Mouse (Mus musculus) adrenal gland, postnatal 25 days (tissue): Measurements from ENCODE around the gene Glo1. TPM values are rescaled to one million over a fixed set of nuclear protein-coding genes. Genes with fewer than 3 reads are reported as not detected.

ENCODE experiments used
- DNase-seq: peaks from one replicate; pipeline ENCODE4 v3.0.0; 2021; ENCODE audit warnings: mixed read lengths
- total RNA-seq: library from RNA; stranded (reverse); gene quantifications from 2 replicates; pipeline ENCODE4 v1.2.3, GENCODE M21; 2021

Gene Glo1
- total RNA-seq, 1 experiment from 2014 or later = 142 TPM

DNA sequence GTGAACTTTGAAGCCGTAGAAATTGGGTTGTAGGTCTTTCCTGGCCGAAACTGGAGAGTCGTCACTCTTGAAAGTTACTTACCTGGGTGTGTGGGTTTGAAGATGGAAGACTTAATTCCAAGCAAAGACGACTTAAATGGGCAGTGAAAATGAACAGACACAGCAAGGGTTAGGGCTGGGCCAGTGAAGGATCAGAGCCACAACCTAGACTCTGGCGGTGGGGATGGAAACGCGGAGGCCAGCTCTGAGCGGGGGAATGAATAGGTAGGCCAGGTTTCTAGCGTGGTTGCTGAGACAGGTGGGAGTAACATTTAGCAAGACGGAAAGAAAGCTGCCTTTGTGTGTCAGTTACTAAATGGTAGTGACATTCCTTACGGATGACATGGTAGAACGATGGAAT lies 49.7 kb downstream of the Glo1 start:
- no peak for DNase-seq

- peak; percentile 92 for DNase-seq
Measured at GRCm38 (mm10) chr17:30575941-30576773, 50.5 kb downstream of the Glo1 start, which contains the start of gene Btbd9. Btbd9 (minus strand) TSS chr17:30576488.

DNA sequence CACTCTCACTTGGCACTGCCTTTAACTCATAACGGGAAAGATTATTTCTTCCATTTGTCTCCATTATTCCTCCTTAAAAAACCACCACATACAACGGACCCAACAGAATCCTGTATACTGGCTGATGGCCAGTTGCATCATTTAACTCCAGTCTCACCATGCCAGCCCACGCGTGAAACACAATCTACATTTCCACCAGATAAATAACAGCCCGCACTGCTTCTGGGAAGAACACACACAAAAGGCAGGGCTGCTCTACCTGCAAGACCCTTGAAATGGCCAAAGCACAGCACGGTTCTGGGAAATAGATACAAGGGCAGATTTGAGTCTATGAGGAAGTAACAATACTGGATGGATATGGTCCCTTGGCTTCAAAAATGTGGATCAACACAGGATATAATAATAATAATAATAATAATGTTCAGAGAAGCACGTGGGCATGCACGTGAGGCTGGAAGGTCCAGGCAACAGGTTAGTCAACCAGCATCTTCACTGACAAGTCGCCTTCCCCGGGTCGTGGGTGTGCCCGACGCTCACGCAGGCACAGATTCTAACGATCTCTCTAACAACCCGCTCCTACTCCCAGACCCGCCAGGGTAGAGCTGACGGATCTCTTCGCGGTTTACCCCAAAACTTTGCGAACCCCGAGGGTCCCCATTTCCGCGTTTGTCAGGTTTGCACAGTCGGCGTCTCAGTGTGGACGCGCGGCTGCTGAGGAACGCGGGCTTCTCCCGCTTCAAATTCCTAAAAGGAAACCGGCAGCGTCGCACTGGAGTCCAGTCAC lies 51.4 kb downstream of the Glo1 start:
- DNase-seq = no peak

DNA sequence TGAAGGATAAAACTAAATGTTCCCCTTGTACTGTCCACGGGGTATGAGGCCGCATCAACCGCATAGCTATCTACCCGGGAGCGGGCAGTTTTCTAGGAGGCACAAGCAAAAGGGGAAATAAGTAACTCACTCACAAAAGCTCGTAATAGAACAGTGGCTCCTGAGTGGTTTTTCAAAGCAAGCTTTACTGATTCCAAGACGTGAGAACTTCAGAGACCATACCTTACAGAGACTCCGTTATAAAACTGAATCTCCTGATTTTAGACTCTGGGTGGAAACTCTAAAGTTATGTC lies 51.9 kb downstream of the Glo1 start:
- no peak for DNase-seq

- DNase-seq = no peak
Measured at GRCm38 (mm10) chr17:30573990-30574782, 52.5 kb downstream of the Glo1 start.

- no peak for DNase-seq
Measured at GRCm38 (mm10) chr17:30570971-30571370, 55.7 kb downstream of the Glo1 start.

- DNase-seq = peak; percentile 67
Measured at GRCm38 (mm10) chr17:30570173-30570572, 56.5 kb downstream of the Glo1 start.

DNA sequence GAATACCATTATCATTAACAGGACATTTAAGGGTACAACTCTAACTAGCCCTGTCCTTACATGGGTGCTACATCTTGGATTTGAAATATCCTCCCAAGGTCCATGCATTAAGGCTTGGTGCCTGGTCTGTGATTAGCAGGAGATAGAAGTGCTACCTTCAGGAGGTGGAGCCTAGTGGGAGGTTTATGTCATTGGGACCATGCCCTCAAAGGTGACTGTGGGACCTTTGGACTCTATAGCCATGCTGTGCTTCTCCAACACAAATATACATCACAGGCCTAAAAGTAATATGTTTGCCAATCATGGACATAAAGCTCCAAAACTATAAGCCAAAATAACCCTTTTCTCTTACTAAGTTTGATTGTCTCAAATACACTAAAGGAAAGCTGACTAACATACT lies 58.2 kb downstream of the Glo1 start:
- no peak for DNase-seq

DNA sequence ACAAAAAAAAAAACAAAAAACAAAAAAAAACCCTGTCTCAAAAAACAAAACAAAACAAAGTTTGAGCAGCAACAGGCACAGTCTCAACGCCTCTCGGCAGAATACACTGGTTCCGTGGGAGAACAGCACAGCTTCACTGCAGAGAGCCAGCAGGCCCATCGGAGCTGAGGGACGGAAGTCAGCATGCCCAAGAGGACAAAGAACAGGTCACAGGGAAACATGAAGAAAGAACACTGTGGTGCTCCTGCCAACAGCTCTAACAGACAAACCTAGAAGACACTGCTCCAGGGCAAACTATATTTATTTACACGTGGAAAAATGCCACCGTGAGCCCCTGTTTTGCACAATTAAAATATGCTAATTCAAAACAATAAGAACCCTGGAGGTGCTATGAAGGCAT lies 61.7 kb downstream of the Glo1 start:
- DNase-seq = no peak

- DNase-seq = no peak
Measured at GRCm38 (mm10) chr17:30564407-30564806, 62.3 kb downstream of the Glo1 start.

DNA sequence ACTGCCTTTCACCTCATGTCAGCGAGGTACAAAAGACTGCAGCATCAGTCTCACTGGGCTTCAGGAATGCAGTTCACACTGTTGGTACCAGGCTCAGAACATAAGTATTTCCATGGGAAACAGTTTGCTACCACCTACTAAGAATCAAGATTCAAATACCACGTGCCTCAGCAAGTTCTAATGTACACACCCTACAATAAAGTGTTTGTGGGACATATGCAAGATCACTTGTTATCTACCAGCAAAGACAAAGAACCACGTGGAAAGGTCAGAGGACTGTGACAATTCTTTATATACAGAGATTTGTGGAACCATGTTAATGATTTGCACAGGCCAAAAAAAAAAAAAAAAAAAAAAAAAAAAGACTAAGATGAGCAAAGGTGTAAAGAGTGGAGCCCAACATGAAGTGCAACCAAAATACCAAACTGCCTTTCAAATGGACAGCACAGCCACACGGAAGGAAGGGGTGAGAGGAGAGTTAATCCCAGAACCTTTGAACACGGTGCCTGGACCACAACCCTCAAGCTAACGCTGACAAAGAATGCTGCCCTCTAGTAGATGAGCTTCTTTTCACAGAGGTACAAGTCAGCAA lies 63.1 kb downstream of the Glo1 start:
- no peak for DNase-seq

- no peak for DNase-seq
Measured at GRCm38 (mm10) chr17:30562770-30563169, 63.9 kb downstream of the Glo1 start.

DNA sequence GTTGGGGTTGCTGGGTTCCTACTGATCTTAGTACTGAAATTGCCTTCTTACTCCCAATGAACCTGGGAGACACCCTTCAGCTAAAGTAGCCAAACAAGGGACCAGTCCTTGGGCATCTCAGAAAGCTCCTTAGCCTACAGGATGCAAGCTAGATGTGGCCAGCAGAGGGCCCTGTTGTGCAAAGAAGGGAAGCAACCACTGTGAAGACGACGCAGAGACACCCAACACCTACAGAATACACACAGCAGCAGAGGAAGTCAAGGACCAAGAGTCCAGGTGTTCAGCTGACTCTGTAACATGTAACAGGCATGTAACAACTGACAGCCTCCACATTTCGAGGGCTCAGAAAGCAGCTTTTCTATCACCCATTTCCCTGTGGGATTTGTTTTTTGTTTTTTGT lies 67.1 kb downstream of the Glo1 start:
- peak; percentile 82 for DNase-seq

DNA sequence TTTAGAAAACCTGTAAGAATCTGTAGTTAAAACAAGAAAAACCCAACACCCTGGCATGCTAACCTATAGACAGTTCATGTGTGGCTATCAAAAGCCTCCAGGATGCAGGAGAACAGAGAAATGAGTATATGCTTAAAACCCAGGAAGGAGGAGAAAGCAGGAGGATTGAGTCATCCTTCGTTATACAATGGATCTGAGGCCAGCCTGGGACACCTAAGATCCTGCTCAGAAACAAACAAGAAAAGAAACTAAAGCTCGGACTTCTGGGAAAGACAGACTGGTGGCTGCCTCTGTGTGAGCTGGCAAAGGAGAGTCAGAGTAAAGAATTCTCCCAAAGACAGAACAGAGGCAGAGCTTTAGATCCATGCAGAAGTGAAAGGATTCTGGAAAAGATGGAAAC lies 68.0 kb downstream of the Glo1 start:
- no peak for DNase-seq

GRCm38 (mm10) chr17:30556512-30556911 lies 70.2 kb downstream of the Glo1 start:
- DNase-seq = no peak

DNA sequence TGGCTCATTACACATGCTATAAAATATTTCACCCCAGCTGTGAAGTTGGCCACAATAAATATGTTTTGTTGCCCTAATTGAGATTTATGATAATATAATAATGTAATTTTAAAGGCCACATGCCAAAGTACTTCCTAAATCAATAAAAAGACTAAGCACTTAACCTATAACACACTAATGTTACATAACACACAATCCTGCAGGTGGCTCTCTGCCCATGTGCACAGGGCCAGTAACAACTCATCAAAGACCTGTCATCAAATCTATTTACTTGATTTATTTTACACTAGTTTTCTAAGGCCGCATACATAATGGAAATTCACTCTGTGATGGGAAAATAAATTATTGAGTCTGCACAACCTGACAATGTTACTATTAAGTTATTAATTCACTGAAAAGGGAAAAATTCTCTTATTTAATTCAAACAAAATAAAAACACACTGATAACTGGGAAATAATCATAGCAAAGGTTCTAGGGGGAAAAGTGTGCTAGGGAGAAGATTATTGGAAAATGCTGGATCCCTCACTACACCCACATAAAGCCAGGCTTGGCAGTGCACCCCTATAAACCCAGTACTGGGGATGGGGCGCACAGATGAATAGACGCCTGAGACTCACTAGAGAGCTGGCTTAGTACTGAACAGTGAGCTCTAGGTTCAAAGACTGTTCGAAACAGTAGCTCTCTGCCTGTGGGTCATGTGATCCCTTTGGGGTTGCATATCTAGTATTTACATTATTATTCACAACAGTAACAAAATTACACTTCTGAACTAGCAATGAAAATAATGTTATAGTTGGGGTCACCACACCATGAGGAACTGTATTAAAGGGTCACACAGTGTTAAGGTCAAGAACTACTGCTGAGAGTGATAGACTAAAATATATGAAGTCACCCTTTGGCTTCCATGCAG lies 73.4 kb downstream of the Glo1 start:
- no peak for DNase-seq

DNA sequence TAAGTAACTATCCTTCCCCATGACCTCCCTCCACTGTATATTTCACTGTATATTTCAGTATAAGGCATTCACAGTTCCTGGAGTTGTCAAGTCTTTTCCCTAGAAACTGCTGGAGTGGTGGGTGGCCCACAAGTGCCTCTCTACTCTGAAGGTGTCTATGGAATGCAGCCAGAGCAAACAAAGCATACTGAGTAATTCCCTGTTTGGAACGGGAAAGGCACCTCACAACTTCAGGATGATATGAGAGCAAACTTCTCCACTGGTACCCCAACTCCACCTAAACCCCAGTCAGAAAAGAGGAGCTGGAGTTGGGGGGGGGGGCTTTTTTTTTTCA lies 75.9 kb downstream of the Glo1 start:
- DNase-seq = no peak

DNA sequence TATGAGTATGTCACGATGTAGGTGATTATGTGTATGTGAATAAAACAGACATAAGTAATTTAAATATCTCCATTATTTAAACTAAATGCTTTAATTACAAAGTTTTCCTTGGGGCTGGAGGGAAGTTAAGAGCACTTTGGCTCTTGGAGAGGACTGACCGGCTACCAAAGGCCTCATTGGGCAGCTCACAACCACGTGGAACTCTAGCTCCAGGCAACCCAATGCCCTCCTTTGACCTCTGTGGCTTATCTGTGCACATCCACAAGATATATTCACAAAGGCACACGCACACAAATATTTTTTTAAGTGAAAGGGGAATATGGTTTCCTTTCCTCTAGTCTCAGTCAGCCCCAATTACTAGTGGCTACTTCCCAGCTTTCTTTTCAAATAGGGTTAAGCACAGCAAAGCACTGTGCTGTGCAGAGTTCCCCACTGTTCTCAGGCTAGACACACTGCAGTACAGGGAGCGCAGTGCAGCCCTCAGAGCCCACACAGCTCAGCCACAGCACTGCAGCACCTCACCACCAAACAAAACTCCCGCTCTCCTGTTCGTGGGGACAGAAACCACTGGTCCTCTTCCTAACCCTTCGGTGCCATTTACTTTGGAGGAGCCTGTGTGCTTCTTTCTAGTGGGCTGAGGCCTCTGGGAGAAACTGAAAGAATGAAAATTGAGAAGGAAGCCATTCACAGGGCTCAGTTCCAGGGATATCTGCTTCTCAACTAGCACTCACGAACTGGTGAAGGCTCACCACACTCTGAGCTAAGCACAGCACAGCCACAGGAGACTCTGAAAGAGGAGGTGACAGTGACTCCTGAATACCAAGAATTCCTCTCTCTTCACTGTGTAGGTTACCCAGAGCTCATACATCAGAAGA lies 76.5 kb downstream of the Glo1 start:
- DNase-seq = no peak

GRCm38 (mm10) chr17:30539098-30539497 lies 87.6 kb downstream of the Glo1 start:
- no peak for DNase-seq

DNA sequence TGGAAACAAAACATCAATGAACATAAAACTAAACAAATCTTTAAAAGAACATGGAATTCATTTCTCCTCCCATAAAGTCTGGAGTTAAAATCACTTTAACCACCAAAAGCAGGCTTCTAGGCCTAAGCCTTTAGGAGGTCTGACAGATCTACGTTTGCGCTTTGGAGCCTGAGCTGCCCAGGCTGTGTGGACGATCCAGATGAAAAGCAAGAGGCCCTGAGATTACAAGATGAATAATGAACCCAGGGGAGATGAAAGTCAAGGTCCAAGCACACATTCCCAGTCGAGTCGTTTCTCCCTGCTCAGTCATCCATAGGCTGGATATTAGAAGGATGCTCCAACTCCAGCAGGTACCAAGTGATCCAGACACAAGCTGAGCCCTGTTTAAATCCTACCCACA lies 90.0 kb downstream of the Glo1 start:
- DNase-seq = no peak
